Mouse (Mus musculus) CH12.LX (cell line): ENCODE measurements around the gene Celf5.

ENCODE experiments used
- CTCF ChIP-seq, 2 experiments: IDR thresholded peaks in 1 of 2; conservative IDR thresholded peaks in 1 of 2; 2 replicates each; pipeline ENCODE4 v1.5.1; 2011 to 2012; ENCODE audit warnings: low read depth in 2 of 2, low read length in 2 of 2, improper control_type of control experiment in 1 of 2, inconsistent platforms in 1 of 2, mild to moderate bottlenecking in 1 of 2, moderate library complexity in 1 of 2
- E2F4 ChIP-seq: IDR thresholded peaks from 2 replicates; pipeline ENCODE4 v1.6.1; 2011; ENCODE audit warnings: low read depth, low read length, improper control_type of control experiment; ENCODE audit not compliant: insufficient replicate concordance
- EP300 ChIP-seq: IDR thresholded peaks from 2 replicates; pipeline ENCODE4 v1.6.1; 2011; ENCODE audit warnings: low read length, improper control_type of control experiment
- JUN ChIP-seq: IDR thresholded peaks from 2 replicates; pipeline ENCODE4 v1.6.1; 2011; ENCODE audit warnings: low read depth, mild to moderate bottlenecking, low read length, improper control_type of control experiment, moderate library complexity; ENCODE audit not compliant: insufficient read depth
- NELFE ChIP-seq: IDR thresholded peaks from 2 replicates; pipeline ENCODE4 v1.6.1; 2011; ENCODE audit warnings: low read depth, low read length, improper control_type of control experiment
- POLR2A ChIP-seq: IDR thresholded peaks from 2 replicates; pipeline ENCODE4 v1.6.1; 2011; ENCODE audit warnings: low read depth, mild to moderate bottlenecking, improper control_type of control experiment, low read length
- RCOR1 ChIP-seq: conservative IDR thresholded peaks from 2 replicates; pipeline ENCODE4 v1.6.1; 2012; ENCODE audit warnings: low read depth, mild to moderate bottlenecking, inconsistent platforms, low read length, improper control_type of control experiment
- SIN3A ChIP-seq: IDR thresholded peaks from 2 replicates; pipeline ENCODE4 v1.6.1; 2012; ENCODE audit warnings: low read length, improper control_type of control experiment, inconsistent platforms
- USF1 ChIP-seq: IDR thresholded peaks from 2 replicates; pipeline ENCODE4 v1.6.1; 2014; ENCODE audit warnings: low read depth, mild to moderate bottlenecking, inconsistent platforms, low read length, improper control_type of control experiment

GRCm38 (mm10) chr10:81485479-81486018 lies 3.0 kb upstream of the Celf5 start:
- TF ChIP-seq SIN3A (no peak), RCOR1 (no peak), USF1 (no peak), JUN (no peak), EP300 (no peak), POLR2A (no peak; the same call in 1 of the 2 replicates), NELFE (no peak), CTCF (conservative IDR thresholded peaks at IDR 0.05 in 1 of 2, IDR thresholded peaks at IDR 0.05 in 1 of 2; ENCODE audit: low read depth in 2 of 2, low read length in 2 of 2) (no peak), E2F4 (no peak)
